Mouse (Mus musculus) kidney, postnatal 36 days (tissue): ENCODE data around the gene Lyve1.

Experiments used
- DNase-seq, 2 experiments: peaks; one replicate each; pipeline ENCODE4 v3.0.0; 2021 to 2022; ENCODE audit warnings: mixed read lengths in 2 of 2

Lyve1 gene

DNA sequence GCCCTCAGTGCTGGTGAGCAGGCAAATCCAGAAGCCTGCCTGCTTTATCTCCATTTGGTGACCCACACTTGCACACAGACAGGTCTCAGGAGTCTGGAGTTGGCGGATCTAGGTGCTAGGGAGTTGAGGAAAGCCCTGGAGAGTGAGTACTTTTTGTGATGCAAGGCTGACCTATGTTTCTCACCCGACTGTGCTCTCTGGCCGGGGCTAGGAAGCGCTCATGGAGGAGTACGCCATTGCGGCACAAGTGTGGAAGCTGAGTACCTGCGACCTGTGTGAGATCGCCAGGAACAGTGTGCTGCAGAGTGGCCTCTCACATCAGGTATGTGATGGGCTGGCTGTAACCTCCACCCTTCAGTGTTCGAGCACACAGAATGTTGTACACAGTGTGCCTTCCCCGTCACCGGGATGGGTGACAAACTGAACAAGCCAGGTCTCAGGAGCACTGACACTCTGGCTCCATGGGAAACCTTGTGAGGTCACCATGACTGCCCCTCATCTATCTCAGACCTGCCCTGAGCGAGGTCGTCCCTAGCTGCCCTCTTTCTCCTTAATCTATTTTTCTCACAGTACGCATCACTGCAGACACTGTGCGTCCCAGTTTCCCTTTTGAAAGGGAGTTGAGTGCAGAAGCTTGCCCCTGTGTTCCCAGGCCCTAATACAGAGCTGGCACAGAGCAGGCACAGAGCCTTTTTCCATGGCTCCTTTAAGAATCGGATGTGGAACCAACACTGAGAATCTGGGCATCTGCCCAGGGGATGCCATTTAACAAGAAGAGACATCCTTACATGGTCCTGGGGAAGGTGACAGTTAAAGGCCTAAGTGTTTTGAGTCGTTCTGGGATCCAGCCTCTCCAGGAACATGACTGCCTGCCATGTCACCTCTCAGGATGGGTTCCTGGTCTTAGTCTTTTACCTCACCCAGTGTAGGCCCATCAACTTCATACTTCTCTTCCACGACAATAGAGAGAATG is 53.2 kb downstream of the Lyve1 start:
- DNase-seq: no peak

DNA sequence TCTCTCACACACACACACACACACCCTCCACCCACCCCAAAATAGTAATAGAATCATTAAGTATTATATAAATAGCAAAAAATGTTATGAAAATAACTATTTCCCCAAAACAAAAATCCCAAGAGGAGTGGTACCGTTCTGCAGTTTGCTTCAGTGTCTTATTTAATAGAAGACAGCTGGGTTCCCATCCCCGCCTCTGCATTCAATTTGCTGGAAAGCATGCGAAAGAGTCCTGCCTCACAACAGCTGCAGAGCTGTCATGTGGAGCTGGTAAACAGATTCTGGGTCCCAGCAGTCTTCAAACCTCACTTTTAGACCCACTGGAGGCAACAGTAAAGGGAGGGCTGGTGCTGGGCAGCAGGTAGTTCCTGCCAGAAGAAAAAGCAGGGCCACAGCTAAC is 54.1 kb downstream of the Lyve1 start:
- DNase-seq: no peak

DNA sequence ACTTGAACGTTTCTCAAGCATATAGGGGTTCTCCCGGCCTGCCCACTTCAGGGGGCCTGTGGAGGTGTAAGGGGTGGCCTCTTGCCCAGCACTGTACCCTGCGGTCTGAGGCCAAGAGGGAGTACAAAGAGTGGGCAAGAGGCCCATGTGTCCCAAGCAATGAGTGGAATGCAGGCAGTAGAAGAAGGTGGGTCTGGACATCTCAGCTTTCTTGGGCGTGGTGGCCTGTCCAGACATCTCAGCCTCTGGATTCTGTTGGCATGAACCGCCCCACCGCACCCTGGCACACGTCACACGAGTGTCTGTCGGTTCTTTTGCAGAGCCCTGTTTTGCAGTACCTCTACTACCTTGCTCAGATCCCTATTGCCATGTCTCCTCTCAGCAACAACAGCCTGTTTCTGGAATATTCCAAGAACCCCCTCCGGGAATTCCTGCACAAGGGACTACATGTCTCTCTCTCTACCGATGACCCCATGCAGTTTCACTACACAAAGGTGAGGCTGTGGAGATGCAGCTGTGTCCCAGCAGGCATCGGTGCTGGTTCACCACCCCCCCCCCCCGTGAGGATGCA is 55.5 kb downstream of the Lyve1 start:
- DNase-seq: no peak

DNA sequence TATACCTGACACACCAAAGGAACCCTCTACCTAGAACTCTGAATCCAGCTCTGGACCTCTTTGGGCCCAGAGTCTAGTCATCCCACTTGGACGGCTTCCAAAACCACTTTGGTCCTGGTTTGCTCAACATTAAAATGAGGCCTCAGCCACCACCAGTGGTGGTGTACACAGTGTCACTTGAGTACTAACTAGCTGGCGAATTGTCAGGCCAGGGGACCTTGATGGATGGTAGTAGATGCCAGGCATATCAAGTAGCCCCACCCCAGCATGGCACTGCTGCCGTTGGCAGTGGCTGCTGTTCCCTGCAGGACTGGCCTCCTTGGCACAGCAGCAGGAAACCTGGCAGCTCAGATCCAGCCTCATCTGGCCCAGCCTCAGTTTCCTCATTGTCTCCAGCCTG is 58.8 kb downstream of the Lyve1 start:
- peak in 1 of 2 experiments; percentile 35 for DNase-seq

DNA sequence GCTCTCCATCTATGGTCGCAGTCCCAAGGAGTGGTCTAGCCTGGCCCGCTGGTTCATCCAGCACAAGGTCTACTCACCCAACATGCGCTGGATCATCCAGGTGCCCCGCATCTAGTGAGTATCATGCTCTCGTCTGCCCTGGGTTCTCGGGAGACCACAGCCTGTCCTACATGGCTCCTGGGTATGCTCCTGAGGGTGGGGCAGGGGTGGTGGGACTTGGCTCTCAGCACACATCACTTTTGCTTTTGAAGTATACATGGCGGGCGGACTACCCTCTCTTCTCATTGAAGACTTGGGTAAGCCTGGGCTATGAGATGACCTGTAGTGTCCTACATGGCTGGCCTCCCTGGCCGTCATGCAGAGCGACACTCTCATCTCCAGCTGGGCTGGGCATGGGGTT is 59.9 kb downstream of the Lyve1 start:
- no peak for DNase-seq

DNA sequence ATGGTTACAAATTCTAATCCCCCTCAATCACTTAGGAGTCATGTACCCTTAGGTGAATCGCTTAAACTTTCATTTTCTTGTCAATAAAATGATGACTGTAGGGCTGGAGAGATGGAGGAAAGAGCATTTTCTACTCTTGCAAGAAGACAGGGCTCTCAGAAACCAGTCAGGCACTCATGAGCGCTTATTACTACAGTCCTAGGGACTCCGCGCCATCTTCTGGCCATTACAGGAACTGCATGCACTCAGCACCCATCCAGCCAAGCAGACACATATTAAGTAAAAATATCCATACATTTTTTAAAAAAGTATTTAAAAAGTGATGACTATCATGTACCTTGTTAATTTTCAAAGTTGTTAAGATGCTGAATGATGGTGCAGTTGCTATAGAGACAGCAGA is 62.0 kb downstream of the Lyve1 start:
- peak; percentile 85 to 92 for DNase-seq
